Mouse (Mus musculus): ENCODE measurements around the gene Gm9958.

- no peak for TF ChIP-seq CTCF (IDR thresholded peaks at IDR 0.05; ENCODE audit: extremely low read depth, insufficient read length, insufficient replicate concordance, low read depth, low read length)
- TF ChIP-seq POLR2A (IDR thresholded peaks at IDR 0.05; ENCODE audit: low read depth, low read length): no peak
Observed at GRCm38 (mm10) chr5:90364526-90364925, 2.5 kb upstream of the Gm9958 start.

Measured in small intestine, adult 2 months (tissue).